Mouse (Mus musculus) ES-E14 (cell line): ENCODE results near the gene Gss. TPM values are rescaled to one million over a fixed set of nuclear protein-coding genes. Genes with fewer than 3 reads are reported as not detected.
"Not testable (repeated sequence)": the region's sequence is repeated elsewhere in the genome, so short reads cannot be mapped to it uniquely, and the experiment has no call there.

Experiments
- DNase-seq: peaks from one replicate; pipeline ENCODE4 v3.0.0-alpha.2; 2013; ENCODE audit warnings: low read depth, low spot score
- H3K27ac ChIP-seq: 2 replicates; pipeline ENCODE4 v1.5.1; 2012; ENCODE audit warnings: low read depth, mild to moderate bottlenecking, low read length, moderate library complexity, mixed read lengths; ENCODE audit not compliant: poor library complexity, insufficient read depth, severe bottlenecking
- H3K36me3 ChIP-seq: 2 replicates; pipeline ENCODE4 v1.6.1; 2012; ENCODE audit warnings: mild to moderate bottlenecking, low read length, moderate library complexity, mixed read lengths; ENCODE audit not compliant: control insufficient read depth, poor library complexity, insufficient read depth, severe bottlenecking
- H3K4me1 ChIP-seq, 2 experiments: fragments of 150-350 bp in 1 of 2; sonication (generic) in 1 of 2; 2 replicates each; pipeline ENCODE4 v1.6.1; 2012; ENCODE audit warnings: low read length in 2 of 2, mild to moderate bottlenecking in 1 of 2, mixed read lengths in 1 of 2; ENCODE audit not compliant: control insufficient read depth in 2 of 2, insufficient read depth in 2 of 2, poor library complexity in 1 of 2
- H3K4me3 ChIP-seq, 2 experiments: fragments of 150-350 bp in 1 of 2; sonication (generic) in 1 of 2; 2 replicates each; pipeline ENCODE4 v1.5.1; 2012; ENCODE audit warnings: low read length in 2 of 2, low read depth in 1 of 2, mild to moderate bottlenecking in 1 of 2, mixed read lengths in 1 of 2; ENCODE audit not compliant: insufficient read depth in 1 of 2, poor library complexity in 1 of 2, severe bottlenecking in 1 of 2
- H3K9ac ChIP-seq: 2 replicates; pipeline ENCODE4 v1.6.1; 2012; ENCODE audit warnings: low read depth, mild to moderate bottlenecking, low read length, mixed read lengths; ENCODE audit not compliant: poor library complexity, insufficient read depth, severe bottlenecking
- H3K9me3 ChIP-seq: fragments of 150-350 bp; sonication (generic); 2 replicates; pipeline ENCODE4 v1.6.1; 2012; ENCODE audit warnings: low read depth, mild to moderate bottlenecking, low read length; ENCODE audit not compliant: control insufficient read depth, insufficient read depth
- CHD2 ChIP-seq: IDR thresholded peaks from 2 replicates; pipeline ENCODE4 v1.6.1; 2014; ENCODE audit warnings: mild to moderate bottlenecking, low read depth, low read length, inconsistent platforms
- HCFC1 ChIP-seq: IDR thresholded peaks from 2 replicates; pipeline ENCODE4 v1.6.1; 2012; ENCODE audit warnings: low read length, inconsistent platforms, borderline replicate concordance; ENCODE audit not compliant: insufficient read depth
- MAFK ChIP-seq: IDR thresholded peaks from 2 replicates; pipeline ENCODE4 v1.6.1; 2014; ENCODE audit warnings: mild to moderate bottlenecking, low read depth, low read length, inconsistent platforms; ENCODE audit not compliant: insufficient read depth
- ZC3H11A ChIP-seq: IDR thresholded peaks from 2 replicates; pipeline ENCODE4 v1.6.1; 2012; ENCODE audit warnings: low read depth, mild to moderate bottlenecking, inconsistent platforms, low read length, borderline replicate concordance
- ZNF384 ChIP-seq: IDR thresholded peaks from 2 replicates; pipeline ENCODE4 v1.6.1; 2012; ENCODE audit warnings: low read depth, low read length, inconsistent platforms
- in situ Hi-C, 2 experiments: fragments of 600-800 bp; cut with MboI; formaldehyde crosslinking; loops; one replicate each; pipeline ENCODE4 v1.15.1; 2025; ENCODE audit warnings: low sequenced_read_pairs in 2 of 2, inconsistent platforms in 1 of 2; ENCODE audit not compliant: unreplicated experiment in 2 of 2
- total RNA-seq: library from RNA; depleted of rRNA; stranded (reverse); fragments of 300-350 nt; gene quantifications from 2 replicates; pipeline ENCODE4 v1.2.3, GENCODE M21; 2012

Gene Gss
- total RNA-seq, 1 experiment: 27.8 TPM

- Histone ChIP-seq H3K4me1 (peaks cover 0 to 8% of the 10 kb centered on the region in 2 experiments; a peak in 2 of 4 replicates), H3K4me3 (no peak overlapping the region), H3K9me3 (no peaks in the 10 kb centered on the region), H3K36me3 (no peaks in the 10 kb centered on the region), H3K9ac (no peak overlapping the region), H3K27ac (no peak overlapping the region)
- DNase-seq: no peak
- no peak for TF ChIP-seq ZC3H11A
- TF ChIP-seq ZNF384: no peak
- TF ChIP-seq CHD2: no peak
- no peak for TF ChIP-seq MAFK
- no peak for TF ChIP-seq HCFC1
- in situ Hi-C loops: no loop called here
These were observed 13.8 kb upstream of the Gss start for GRCm38 (mm10) chr2:155606360-155606759.

DNA sequence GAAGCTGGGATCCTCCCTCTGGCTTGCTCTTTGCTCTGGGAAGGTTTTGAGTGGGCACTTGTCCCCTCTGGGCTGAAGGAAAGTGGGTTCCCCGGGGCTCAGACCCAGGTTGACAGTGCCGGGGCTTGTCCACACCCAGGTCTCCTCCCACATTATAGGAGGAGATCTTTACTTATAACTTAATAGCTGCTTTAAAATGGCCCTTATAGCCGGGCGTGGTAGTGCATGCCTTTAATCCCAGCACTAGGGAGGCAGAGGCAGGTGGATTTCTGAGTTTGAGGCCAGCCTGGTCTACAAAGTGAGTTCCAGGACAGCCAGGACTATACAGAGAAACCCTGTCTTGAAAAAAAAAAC lies 12.6 kb upstream of the Gss start:
- DNase-seq, H3K36me3 ChIP-seq, H3K4me1 ChIP-seq, H3K4me3 ChIP-seq, H3K9me3 ChIP-seq, H3K27ac ChIP-seq, in situ Hi-C loops, H3K9ac ChIP-seq: not testable (repeated sequence)

- Histone ChIP-seq H3K9me3 (no peaks in the 10 kb centered on the region), H3K9ac (no peak overlapping the region), H3K27ac (no peak overlapping the region), H3K36me3 (no peaks in the 10 kb centered on the region), H3K4me1 (no peaks in the 10 kb centered on the region; a peak in 1 of 4 replicates), H3K4me3 (no peak overlapping the region)
- TF ChIP-seq ZNF384 (no peak), HCFC1 (no peak), ZC3H11A (no peak), MAFK (no peak), CHD2 (no peak)
- in situ Hi-C loops: no loop called here
- DNase-seq: no peak
These were observed 12.1 kb upstream of the Gss start for GRCm38 (mm10) chr2:155604560-155605235.

GRCm38 (mm10) chr2:155603707-155604106 lies 11.1 kb upstream of the Gss start:
- H3K27ac ChIP-seq: no peak overlapping the region
- H3K36me3 ChIP-seq: no peaks in the 10 kb centered on the region
- no peak for TF ChIP-seq HCFC1
- no peak for TF ChIP-seq ZNF384
- no peak for TF ChIP-seq ZC3H11A
- no peak for TF ChIP-seq CHD2
- no peak for TF ChIP-seq MAFK
- no peaks in the 10 kb centered on the region for H3K9me3 ChIP-seq
- no peak overlapping the region for H3K4me3 ChIP-seq
- in situ Hi-C loops: no loop called here
- no peak for DNase-seq
- H3K4me1 ChIP-seq: no peaks in the 10 kb centered on the region; a peak in 1 of 4 replicates
- no peak overlapping the region for H3K9ac ChIP-seq

- TF ChIP-seq MAFK (no peak), HCFC1 (no peak)
- Histone ChIP-seq H3K4me1 (peaks cover 2 to 7% of the 10 kb centered on the region in 2 experiments; a peak in 1 of 4 replicates), H3K27ac (no peak overlapping the region), H3K4me3 (no peak overlapping the region), H3K9ac (no peak overlapping the region), H3K9me3 (no peaks in the 10 kb centered on the region), H3K36me3 (no peaks in the 10 kb centered on the region)
- in situ Hi-C loops: no loop called here
- DNase-seq: no peak
These were observed 2.9 kb upstream of the Gss start for GRCm38 (mm10) chr2:155595516-155595915.
